Mouse (Mus musculus) lung, postnatal 0 days (tissue): Measurements from ENCODE around the gene Tcf7.

Source experiments
- CTCF ChIP-seq: IDR thresholded peaks from 2 replicates; pipeline ENCODE4 v1.5.1; 2016; ENCODE audit warnings: antibody characterized with exemption, mild to moderate bottlenecking
- EP300 ChIP-seq: IDR thresholded peaks from 2 replicates; pipeline ENCODE4 v1.6.1; 2016; ENCODE audit warnings: antibody characterized with exemption, mild to moderate bottlenecking, control low read depth

- TF ChIP-seq CTCF: no peak
- TF ChIP-seq EP300: no peak
Measured at GRCm38 (mm10) chr11:52278991-52279390, 3.8 kb downstream of the Tcf7 start.
